Mouse (Mus musculus) layer of hippocampus, adult 9-10 months (tissue): ENCODE data around the gene Lnpep.
"Not testable (repeated sequence)": the region's sequence is repeated elsewhere in the genome, so short reads cannot be mapped to it uniquely, and the experiment has no call there.

Experiments
- DNase-seq: peaks from one replicate; pipeline ENCODE4 v3.0.0; 2022; ENCODE audit warnings: low spot score

Lnpep gene

DNA sequence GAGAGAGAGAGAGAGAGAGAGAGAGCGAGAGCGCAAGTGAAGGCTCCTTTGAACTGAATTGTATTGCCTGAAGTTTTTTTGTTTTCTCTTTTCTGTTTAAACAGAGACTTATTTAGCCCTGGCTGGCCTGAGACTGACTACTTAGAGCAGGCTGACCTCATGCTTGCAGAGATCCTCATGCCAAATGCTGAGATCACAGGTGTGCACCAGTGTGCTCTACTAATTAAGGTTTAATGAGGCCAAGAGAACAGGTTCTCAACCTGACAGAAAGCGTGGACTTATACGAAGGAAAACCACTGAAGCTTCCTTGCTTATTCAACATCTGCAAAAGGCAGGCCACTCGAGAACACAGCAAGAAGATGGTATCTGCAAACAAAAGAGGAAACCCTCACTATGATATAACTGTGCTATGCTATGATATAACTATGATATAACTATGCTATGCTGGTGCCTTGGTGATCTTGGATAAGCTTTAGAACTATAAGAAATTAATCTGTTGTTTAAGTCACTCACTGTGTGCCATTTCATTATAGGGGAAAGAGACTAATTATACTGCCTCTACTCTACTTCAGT, 16.3 kb downstream of the Lnpep start:
- no peak for DNase-seq

DNA sequence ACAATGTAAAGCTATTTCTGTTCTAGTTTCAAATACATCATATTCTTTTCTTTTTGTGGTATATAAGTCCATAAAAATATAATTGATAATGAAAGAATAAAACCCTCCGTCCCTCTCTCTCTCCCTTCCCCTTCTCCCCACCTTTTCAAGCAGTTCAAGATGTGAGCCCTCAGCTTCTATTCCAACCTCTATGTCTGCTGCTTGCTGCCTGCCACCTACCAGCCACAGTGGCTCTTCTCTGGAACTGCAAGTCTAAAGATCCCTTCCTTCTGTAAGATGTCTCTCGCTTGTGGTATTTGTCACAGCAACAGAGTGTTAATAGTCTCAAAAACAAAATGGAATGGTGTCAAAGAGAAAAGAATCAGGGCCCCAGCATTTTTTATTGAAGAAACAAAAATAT, 20.3 kb downstream of the Lnpep start:
- DNase-seq: no peak

DNA sequence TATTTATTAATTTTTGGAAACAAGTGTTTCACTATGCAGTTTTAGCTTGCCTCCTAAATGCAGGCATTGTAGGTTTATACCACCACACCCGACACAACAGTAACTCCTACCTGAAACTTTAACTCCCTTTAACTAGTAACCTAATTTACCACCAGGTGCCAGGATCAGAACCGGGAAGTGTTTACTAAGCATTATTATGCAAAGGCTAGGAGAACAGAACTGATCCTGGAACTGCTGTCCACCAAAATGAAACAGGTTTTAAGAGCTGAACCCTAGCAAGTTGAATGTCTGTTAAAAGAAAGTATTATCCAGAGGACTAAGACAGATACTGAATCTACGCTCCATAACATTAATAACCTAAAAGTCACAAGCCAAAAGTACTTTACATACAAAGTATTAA, 21.2 kb downstream of the Lnpep start:
- no peak for DNase-seq

DNA sequence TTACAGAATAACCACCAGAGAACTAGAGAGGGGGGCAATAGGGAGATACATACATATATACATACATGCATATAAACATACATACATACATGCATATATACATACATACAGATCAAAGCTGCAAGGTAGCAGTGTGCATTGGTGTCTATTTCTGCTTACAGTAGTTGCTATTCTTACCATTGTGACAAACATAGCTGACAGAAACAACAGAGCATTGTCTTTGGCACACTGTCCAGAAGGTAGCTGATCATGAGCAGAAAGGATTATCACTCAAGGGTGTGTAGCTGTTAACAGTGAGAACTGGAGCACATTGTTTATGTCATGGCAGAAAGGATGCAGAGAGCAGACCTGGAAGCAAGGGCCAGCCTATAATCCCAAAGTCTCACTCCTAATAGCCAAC, 22.1 kb downstream of the Lnpep start:
- no peak for DNase-seq

DNA sequence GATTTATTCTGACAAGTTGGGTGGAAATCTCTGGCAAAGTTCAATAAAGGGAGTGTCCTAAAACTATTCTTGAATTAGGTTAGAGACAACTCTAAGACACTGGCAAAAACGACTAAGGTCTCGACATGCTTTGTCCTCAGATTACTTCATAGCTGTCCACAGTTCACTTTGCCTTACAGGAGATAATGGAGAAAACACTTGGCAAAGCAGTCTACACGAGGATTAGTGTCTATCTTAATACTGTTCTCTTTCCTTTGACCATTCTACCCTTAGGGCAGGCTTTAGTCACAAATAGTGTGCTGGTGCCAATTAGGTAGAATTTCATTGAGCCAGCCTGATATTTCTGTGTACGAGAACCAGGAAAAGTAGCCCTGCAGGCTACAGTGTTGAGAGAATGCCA, 22.5 kb downstream of the Lnpep start:
- DNase-seq: no peak

DNA sequence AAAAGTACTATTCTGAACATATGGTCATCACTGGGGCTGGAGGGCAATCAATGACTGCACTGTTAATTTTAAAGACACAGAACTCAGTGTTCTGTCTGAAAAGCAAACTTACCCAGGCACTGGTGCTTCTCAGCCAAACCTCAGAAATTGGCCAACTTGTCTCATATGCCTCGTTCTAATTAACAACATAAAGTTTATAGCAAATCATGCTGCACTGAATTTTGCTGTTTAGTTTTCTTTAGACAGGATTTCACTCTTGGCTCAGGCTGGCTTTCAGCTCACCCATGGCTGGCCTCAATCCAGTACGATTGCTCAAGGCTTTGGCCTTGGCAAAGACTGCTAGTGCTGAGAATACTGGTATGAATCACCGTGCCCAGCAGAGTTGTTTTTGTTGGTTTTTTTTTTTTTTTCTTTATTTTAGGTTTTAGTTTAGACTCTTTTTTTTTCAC, 24.0 kb downstream of the Lnpep start:
- DNase-seq: peak; percentile 55

DNA sequence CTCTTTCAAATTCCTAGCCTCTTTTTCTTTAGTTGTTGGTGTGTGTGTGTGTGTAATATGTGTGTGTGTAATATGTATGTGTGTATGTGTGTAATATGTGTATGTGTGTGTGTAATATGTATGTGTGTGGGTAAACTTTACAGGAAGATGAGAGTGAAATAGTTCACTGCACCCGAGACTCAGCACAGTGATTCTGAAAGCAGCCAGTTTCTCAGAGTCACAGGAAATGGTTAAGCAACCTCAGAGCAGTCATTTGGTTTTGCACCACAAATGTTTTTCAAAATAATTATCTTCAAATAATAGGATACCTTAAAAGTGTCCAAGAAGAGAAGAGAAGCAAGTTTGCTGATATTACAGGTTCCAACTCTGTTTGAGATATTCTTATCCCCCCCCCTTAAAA, 24.8 kb downstream of the Lnpep start:
- no peak for DNase-seq

DNA sequence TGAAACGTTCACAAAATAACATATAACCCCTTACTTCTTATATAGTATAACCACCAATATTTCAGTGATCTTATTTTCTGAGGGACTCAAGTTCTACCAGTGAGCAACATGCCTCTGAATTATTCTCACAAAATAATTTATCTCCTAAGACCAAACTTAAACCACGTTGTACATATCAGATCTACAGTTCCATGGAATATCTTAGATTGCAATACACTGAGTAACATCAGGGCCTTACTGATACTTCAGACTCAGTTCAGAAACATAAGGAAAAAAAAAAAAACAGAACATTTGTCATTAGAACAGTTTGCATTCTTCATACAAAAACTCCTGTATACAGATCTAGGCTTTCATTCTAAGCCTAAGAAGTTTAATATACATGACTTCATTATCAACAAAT, 26.5 kb downstream of the Lnpep start:
- DNase-seq: no peak

DNA sequence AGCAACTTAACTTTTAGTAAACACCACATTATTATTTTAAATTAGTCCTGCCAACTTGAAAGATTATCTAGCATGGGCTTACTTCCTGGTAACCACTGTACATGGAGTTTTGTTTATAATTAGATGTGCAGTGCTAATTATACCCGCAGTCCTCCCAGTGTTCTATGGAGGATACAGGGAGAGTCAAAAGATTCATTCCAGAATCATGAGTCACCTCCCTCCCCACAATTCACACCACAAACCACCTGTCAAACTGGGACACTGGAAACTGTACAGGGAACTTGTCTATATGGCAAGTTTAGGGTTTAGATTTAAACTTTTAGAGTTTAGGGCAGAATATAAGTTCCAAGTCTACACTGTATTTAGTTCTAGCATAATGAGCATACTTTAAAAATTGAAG, 31.9 kb downstream of the Lnpep start:
- DNase-seq: no peak

DNA sequence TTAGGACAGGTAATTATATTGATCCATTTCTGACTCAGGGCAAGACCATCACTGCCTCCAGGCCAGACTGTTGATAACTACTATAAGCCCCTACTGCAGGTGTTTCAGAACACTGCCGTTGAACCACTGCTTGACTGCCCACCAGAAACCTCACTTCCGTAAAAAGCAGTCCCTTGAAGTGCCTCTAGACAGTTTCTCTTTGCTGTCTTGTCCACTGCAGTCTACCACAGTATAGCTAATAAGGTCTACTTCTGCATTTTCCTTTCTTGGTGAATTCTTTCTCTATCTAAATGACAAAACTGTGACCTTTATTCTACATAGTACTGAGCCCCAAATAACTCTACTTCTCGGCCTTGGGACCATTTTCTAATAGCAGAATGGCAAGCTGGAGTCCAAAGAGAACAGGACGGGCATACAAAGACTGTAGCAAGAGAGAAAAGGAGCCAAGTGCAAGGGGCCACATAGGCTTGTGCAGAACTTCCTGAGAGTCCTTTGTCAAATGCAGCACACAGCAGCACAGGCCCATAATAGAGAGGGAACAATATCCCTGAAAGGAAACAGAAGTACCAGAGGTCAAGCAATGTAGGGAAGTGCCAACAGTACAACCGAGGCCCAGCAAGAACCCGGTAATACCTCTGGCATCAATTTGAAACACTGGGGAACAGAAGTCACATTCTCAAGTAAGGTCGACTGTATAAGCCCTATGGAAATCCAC, 37.4 kb downstream of the Lnpep start:
- DNase-seq: peak; percentile 21

DNA sequence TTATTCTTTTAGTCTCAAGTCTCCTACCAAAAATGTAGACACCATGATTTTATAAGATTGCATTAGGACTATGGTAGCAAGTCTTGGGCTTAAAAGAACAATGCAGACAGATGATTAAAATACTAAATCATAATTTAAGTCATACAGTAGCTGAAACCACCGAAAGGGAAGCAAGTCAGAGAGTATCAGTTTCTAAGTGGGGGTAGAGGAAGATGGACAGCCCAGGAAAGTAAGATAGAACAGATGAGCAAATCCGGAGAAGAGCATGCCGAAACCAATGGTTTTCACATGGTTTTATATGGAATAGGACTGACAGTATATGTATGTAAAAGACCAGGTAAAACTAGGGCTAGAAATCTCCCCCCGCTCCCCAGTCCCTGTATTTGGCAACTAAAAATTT, 39.7 kb downstream of the Lnpep start:
- no peak for DNase-seq

DNA sequence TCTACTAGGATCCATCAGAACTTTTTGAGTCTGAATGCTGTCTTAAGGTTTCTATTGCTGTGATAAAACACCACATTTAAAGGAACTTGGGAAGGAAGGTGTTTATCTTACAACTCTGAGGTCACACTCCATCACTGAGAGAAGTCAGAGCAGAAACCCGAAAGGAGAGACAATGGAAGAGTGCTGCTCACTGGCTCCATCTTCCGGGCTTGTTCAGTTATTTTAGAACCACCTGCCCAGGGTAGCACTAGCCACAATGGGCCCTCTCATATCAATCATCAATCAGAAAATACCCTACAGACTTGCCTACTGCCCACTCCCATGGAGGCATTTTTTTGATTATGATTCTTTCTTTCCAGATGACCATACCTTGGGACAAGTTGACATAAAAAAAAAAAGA, 41.0 kb downstream of the Lnpep start:
- no peak for DNase-seq

DNA sequence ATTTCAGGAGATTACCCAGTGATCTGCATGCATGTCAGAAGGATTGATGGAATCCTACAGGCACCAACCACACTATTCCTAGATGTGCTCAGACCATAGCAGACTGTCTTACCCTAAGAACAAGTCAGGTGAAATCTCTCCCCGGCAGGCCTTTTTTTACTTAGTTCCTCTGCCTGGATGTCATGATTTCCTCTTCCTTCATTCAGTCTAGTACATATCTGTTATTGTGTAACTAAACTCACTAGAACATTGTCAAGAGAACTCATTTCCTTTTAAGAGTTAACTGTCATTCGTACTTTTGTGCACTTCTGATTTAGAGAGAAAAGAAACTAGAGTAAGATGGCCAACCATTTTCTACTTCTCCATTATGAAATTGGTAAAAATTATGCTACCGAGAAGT, 43.6 kb downstream of the Lnpep start:
- DNase-seq: no peak

DNA sequence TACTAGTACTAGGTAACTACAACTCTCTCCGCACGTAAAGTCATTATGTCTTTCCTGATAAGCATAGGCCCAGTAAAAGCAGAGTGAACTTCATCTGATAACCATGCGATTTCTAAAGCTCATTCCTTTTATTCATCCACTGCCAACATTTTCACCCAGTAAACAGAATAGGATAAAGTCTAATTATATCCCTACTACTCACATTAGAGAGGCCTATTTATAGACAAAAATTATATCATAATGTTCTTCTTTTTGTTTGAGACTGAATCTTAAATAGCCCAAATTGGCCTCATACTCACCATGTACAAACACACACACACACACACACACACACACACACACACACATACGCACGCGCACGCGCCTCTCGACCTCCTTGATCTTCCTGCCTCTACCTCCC, 48.5 kb downstream of the Lnpep start:
- no peak for DNase-seq

DNA sequence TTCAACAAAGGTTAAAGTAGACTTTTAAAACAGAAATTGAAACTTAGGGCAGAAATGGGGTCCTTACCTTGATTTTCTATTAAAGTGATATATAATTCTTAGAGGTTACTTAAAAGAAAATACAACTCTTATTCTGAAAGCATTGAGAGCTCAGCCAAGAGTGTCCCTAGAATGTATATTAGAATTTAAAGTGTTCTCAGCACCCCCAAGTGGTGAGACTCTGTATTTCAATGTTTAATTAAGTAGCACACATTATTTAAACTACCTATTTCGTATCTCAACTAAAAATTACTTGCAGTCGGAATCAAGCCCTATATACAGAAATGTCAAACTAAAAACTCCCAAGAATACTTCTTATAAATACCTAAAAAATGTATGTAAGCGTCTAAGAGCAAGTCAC, 57.8 kb downstream of the Lnpep start:
- DNase-seq: peak; percentile 55

DNA sequence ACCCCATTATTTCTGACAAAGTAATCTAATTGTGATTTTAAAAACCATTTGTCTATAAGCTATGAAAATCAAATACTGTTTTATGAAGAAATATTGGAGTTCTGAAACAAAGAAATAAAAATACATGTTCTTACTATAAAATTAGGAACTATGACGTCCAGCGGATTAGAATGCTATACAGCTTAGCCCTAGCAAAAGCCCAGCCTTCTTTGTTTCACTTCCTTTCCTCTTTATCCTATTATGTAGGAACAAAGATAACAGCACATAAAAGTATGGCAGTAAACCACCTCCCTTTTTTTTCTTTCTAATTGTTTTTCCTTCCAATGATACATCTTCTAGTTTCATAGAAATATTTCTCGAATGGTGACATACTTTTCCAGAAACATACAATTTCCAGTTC, 75.9 kb downstream of the Lnpep start:
- DNase-seq: no peak

DNA sequence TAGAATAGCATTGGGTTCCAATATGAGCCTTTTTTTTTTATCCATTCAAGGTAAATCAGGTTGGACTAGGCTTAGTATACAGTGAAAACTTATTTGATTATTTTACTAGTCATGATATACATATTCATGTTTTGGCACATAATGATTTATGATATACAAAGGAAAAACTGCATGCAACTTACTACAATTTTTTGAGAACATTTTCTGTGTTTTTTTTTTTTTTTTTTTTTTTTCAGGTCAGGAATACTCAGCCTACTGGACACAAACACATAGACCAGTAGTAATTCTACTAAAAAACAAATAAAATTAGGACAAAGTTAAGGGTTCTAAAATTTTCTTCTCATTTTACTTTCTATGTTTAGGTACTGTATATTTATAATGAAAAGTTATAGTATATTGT, 93.5 kb downstream of the Lnpep start:
- DNase-seq: no peak

DNA sequence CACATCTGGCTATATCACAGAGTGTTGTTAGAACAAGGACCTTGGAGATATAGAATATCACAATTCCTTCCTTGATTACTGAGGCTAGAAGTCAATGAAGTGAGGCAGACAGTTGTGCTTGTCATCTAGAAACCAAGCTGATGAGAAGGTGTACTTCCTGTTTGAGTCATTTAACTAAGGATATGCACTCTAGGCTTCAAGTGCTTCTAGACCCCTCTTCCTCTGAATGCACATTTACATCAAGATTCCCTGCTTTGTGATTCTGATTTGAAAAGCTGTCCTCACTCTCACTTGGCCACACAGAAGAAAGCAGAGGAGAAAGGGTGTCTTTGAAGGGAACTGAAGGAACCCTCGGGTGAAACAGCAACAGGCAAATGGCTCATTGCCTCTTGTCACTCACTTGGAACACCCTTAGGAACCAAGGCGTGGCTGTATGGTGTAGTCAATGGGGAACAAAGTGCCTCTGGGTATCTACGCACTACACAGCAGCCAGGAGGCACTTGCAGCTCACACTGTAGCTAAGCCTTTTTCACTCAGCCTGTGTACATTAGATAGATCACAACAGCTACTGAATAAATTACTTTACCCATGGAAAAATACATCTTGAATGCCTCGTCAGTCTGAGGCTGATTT, 108.3 kb downstream of the Lnpep start:
- DNase-seq: no peak

DNA sequence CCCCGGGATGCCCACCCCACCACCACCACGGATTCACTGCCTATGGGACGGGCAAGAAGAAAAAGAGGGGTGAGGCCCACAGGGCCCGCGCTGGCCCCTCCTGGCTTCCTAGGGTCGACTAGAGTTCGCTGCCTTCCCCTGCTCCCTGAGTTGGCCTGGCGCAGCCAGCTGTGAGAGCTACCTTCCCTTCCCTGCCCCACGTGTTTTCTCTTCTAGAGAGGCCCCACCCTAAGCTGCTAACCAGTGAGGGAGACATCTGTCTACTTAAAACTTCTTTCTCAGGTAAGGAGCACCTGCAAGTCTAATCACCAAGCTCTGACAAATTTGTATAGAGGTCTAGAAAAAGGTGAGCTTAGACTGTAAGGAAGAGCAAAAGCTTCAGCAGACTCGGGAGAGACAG, 118.2 kb downstream of the Lnpep start:
- no peak for DNase-seq

DNA sequence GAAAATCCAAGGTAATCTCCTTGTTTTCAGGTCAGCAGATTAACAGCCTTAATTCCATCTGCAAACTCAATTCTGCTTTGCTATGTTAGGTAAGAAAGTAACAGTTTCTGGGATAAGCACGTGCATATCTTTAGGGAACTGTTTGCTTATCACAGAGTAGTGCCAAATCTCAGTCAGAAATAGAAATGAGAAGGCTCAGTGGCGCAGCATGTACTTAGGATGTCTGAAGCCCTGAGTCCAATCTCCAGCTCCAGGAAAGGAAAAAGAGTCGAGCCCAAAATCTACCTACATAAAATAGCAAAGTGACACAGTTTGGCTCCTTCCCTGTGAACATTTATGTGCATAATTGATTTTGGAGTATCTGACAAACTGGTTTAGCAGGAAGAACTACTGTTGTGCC, 125.6 kb downstream of the Lnpep start:
- DNase-seq: no peak

DNA sequence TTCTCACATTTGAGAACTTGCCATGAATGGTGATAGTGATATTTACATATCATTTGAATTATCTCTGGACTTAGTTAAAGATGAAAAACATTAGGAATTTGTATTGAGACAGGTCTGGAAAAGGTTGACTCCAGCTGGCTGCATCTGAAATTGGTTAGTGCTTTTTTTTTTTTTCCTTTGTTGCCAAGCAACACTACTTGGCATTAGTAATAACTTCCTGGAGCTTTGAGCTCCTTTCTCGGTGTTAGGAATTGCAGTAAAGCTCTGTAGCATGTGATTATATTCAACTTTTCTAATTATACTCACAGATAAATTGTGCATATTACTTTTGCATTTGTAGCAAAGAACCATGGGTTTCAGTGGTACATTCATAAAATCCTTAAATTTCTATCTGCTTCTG, 126.0 kb downstream of the Lnpep start:
- DNase-seq: no peak

DNA sequence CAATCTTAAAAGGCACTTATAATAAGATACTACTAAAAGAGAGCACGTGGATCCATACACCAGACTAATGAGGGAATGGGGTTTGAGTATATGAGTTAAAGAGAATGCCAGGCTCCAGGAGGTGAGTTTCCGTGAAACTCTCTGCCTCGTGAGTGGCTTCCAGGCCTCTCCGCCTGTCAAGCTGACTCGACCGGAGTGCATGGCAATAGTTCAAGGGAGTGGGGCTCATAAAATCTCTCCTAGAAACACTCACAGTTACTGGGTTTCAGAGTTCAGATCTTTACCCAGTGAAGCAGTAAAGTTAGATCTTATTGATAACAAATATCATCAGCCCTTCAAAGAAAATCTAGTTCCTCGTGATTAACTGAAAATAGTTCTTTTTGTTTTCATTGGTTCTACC, 128.1 kb downstream of the Lnpep start:
- DNase-seq: no peak

DNA sequence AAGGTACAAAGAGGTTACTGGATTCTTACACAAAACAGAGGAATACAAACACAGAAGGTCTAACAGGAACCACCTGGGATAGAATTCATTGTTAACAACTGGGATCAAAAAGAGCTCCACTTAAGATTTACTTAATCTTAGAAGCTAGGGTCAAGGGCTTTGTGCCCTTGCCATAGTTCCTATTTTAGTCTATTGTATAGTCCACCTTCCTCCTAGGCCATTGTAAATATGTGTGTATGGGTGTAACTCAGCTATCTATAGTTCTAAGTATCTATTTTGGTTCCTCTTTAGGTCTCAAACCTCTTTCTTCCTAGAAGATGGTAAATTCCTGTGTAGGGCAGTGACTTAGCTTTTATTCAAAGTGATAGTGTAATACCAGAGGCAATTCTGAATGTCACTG, 128.6 kb downstream of the Lnpep start:
- not testable (repeated sequence) for DNase-seq

DNA sequence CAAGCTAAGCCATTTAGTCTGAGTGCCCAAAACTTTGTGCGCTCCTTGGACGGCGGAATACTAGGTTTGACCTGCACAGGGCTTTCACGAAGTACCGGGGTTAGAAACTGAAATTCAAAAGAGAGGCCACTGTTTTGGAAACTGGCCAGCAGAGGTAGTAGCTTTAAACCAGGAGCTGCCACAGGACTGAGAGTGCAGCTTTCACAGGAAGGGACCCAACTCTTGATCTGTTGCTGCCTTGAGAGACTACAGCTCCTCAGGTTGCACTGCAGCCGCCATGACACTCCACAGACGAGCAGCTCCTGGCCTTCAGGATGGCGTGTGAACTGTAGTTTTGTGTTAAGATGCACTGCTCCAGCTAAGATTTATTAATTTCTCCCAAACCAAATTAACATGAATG, 132.7 kb downstream of the Lnpep start:
- DNase-seq: no peak
